In the genomic region with DNA sequence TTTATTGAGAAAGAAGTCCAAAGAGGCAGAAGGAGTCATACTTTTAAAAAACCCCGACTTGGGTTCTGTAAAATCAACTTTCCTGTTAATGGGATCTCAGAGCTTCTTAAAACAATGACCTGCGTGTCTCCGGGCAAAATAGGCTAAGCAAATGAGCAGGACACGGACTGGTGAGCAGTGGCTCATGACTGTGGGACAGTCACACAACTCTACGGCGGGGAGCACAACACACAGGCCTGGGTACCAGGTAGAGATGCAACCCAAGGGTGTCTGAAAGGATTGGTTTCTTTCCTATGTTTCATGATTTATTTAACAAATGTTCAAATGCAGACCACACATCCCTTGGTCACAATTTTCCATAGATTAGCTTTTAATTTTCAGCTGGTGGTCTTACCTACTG, we compare ENCODE assay signal across 21 mouse cellular contexts.
DNase-seq lines count a peak whose midpoint lies in the region; ATAC-seq and TF ChIP-seq lines count a peak whose summit lies in the region.
"Had no signal": no experiment of that assay in that cellular context is flagged by ENCODE, and none has a peak within 500 bp of the region (broad histone marks: within the 10 kb centered on the region; RNA-seq: fewer than 3 reads in every experiment).

No protein-coding gene starts in this region.

- peaks cover 8% of the 10 kb centered on the region; the same call in 1 of the 2 replicates for H3K27me3 ChIP-seq in forebrain, embryonic 10.5 days (ENCODE audit: poor library complexity, severe bottlenecking)
- H3K27me3 ChIP-seq in forebrain, embryonic 11.5 days (ENCODE audit: control insufficient read depth, insufficient read depth, low read length), result no peaks in the 10 kb centered on the region
- no peaks in the 10 kb centered on the region for H3K27me3 ChIP-seq in embryonic facial prominence, embryonic 14.5 days (replicated peaks; ENCODE audit: control insufficient read depth, insufficient read depth, low read length)
- no peaks in the 10 kb centered on the region for H3K27me3 ChIP-seq in neural tube, embryonic 12.5 days (replicated peaks)
- H3K27me3 ChIP-seq: embryonic facial prominence, embryonic 15.5 days; lung, embryonic 15.5 days had no signal

- DNase-seq in forebrain, embryonic 10.5 days (ENCODE audit: extremely low spot score, low spot score), result no peak
- no peak for DNase-seq in forebrain, embryonic 11.5 days (ENCODE audit: low spot score)
- DNase-seq in kidney, postnatal 4 days, result peak; percentile 2 to 8
- DNase-seq in kidney, postnatal 10 days, result no peak
- DNase-seq in embryonic facial prominence, embryonic 14.5 days (ENCODE audit: low spot score), result peak; percentile 2
- no peak for DNase-seq in layer of hippocampus, adult 2 months (ENCODE audit: low spot score in 2 of 2)
- DNase-seq in layer of hippocampus, postnatal 25 days (ENCODE audit: extremely low spot score in 1 of 2, low spot score in 1 of 2), result no peak
- DNase-seq: cerebellum, postnatal 10 days; heart, postnatal 10 days; kidney, adult 11 months; thymus, adult 2 months had no signal

- H3K9ac ChIP-seq in forebrain, embryonic 11.5 days (ENCODE audit: low read length), result no peak overlapping the region
- H3K9ac ChIP-seq in embryonic facial prominence, embryonic 14.5 days (ENCODE audit: low read depth, low read length), result no peak overlapping the region
- H3K9ac ChIP-seq in neural tube, embryonic 12.5 days, result no peak overlapping the region
- H3K9ac ChIP-seq: embryonic facial prominence, embryonic 15.5 days; liver, embryonic 14.5 days; lung, embryonic 15.5 days had no signal

- H3K4me2 ChIP-seq in forebrain, embryonic 11.5 days (ENCODE audit: low read depth, low read length, severe bottlenecking), result no peak overlapping the region
- H3K4me2 ChIP-seq in embryonic facial prominence, embryonic 14.5 days (ENCODE audit: low read depth, low read length), result no peak overlapping the region
- H3K4me2 ChIP-seq in neural tube, embryonic 12.5 days (replicated peaks), result peak overlapping the region; percentile 30
- H3K4me2 ChIP-seq: embryonic facial prominence, embryonic 15.5 days; lung, embryonic 15.5 days; midbrain, embryonic 11.5 days had no signal

- ATAC-seq in forebrain, embryonic 11.5 days (replicated peaks; ENCODE audit: low FRiP score), result no peak
- no peak for ATAC-seq in embryonic facial prominence, embryonic 14.5 days (ENCODE audit: low read depth)
- peak; percentile 84 for ATAC-seq in neural tube, embryonic 12.5 days (ENCODE audit: low FRiP score, low read depth)
- ATAC-seq: activated CD4-positive, CD25-positive, alpha-beta regulatory T cell, adult 4 months had no signal

- H3K36me3 ChIP-seq in forebrain, embryonic 10.5 days (replicated peaks), result no peaks in the 10 kb centered on the region
- no peaks in the 10 kb centered on the region for H3K36me3 ChIP-seq in forebrain, embryonic 11.5 days (ENCODE audit: control insufficient read depth, insufficient read depth, low read length)
- H3K36me3 ChIP-seq in embryonic facial prominence, embryonic 14.5 days (ENCODE audit: control insufficient read depth, insufficient read depth, low read length), result no peaks in the 10 kb centered on the region
- H3K36me3 ChIP-seq in neural tube, embryonic 12.5 days, result no peaks in the 10 kb centered on the region
- H3K36me3 ChIP-seq: embryonic facial prominence, embryonic 15.5 days; G1E; heart, embryonic 10.5 days; lung, embryonic 15.5 days had no signal

- no peaks in the 10 kb centered on the region for H3K9me3 ChIP-seq in forebrain, embryonic 10.5 days
- no peaks in the 10 kb centered on the region for H3K9me3 ChIP-seq in forebrain, embryonic 11.5 days (ENCODE audit: control insufficient read depth, low read length)
- no peaks in the 10 kb centered on the region; the same call in 1 of the 2 replicates for H3K9me3 ChIP-seq in embryonic facial prominence, embryonic 14.5 days (ENCODE audit: control insufficient read depth, low read length)
- no peaks in the 10 kb centered on the region for H3K9me3 ChIP-seq in neural tube, embryonic 12.5 days
- H3K9me3 ChIP-seq: embryonic facial prominence, embryonic 15.5 days; G1E; heart, embryonic 10.5 days; lung, embryonic 15.5 days had no signal

- peaks cover 16% of the 10 kb centered on the region for H3K4me1 ChIP-seq in forebrain, embryonic 10.5 days
- H3K4me1 ChIP-seq in forebrain, embryonic 11.5 days (replicated peaks; ENCODE audit: control insufficient read depth, insufficient read depth, low read length), result no peaks in the 10 kb centered on the region; the same call in 1 of the 2 replicates
- peaks cover 12% of the 10 kb centered on the region for H3K4me1 ChIP-seq in embryonic facial prominence, embryonic 14.5 days (ENCODE audit: control insufficient read depth, insufficient read depth, low read length)
- peaks cover 10% of the 10 kb centered on the region for H3K4me1 ChIP-seq in neural tube, embryonic 12.5 days
- H3K4me1 ChIP-seq: embryonic facial prominence, embryonic 15.5 days; heart, embryonic 10.5 days; lung, embryonic 15.5 days had no signal

- H3K27ac ChIP-seq in forebrain, embryonic 10.5 days, result peak overlapping the region; percentile 44; the same call in 1 of the 2 replicates
- H3K27ac ChIP-seq in forebrain, embryonic 11.5 days (ENCODE audit: low read depth, low read length), result no peak overlapping the region
- 0 out of 2 replicates have a peak overlapping the region, but pooled peaks have one; percentile 48 for H3K27ac ChIP-seq in embryonic facial prominence, embryonic 14.5 days (replicated peaks; ENCODE audit: low read depth, low read length)
- no peak overlapping the region for H3K27ac ChIP-seq in neural tube, embryonic 12.5 days
- H3K27ac ChIP-seq in layer of hippocampus, adult 2 months, result no peak overlapping the region
- H3K27ac ChIP-seq: embryonic facial prominence, embryonic 15.5 days; gastrocnemius, adult 2 months; heart, embryonic 10.5 days; liver, embryonic 14.5 days; lung, embryonic 15.5 days; macrophage had no signal

- 41% methylated on average over 6 of the region's 6 CpGs for WGBS in forebrain, embryonic 10.5 days
- 28% methylated on average over 6 of the region's 6 CpGs for WGBS in forebrain, embryonic 11.5 days
- WGBS in embryonic facial prominence, embryonic 14.5 days, result 41% methylated on average over 6 of the region's 6 CpGs
- 23% methylated on average over 6 of the region's 6 CpGs for WGBS in neural tube, embryonic 12.5 days

- TF ChIP-seq CTCF in layer of hippocampus, adult 2 months (conservative IDR thresholded peaks at IDR 0.05), result no peak

- peak overlapping the region; percentile 1; the same call in 1 of the 2 replicates for H3K4me3 ChIP-seq in forebrain, embryonic 10.5 days
- H3K4me3 ChIP-seq in forebrain, embryonic 11.5 days (ENCODE audit: low read depth, low read length), result no peak overlapping the region
- H3K4me3 ChIP-seq in embryonic facial prominence, embryonic 14.5 days (ENCODE audit: low read depth, low read length), result no peak overlapping the region
- no peak overlapping the region for H3K4me3 ChIP-seq in neural tube, embryonic 12.5 days
- no peak overlapping the region for H3K4me3 ChIP-seq in layer of hippocampus, adult 2 months
- H3K4me3 ChIP-seq: embryonic facial prominence, embryonic 15.5 days; gastrocnemius, adult 2 months; heart, embryonic 10.5 days; lung, embryonic 15.5 days had no signal

Comparison
In these comparisons a context has a peak if more than half of its experiments do, and no peak if none do; other contexts are left out.
1. DNase-seq: peak in kidney, postnatal 4 days (2 of 2) and embryonic facial prominence, embryonic 14.5 days (single experiment); none in forebrain, embryonic 10.5 days (single experiment), forebrain, embryonic 11.5 days (single experiment), kidney, postnatal 10 days (single experiment), layer of hippocampus, adult 2 months (0 of 2) and layer of hippocampus, postnatal 25 days (0 of 2).
2. H3K27ac ChIP-seq: peak in forebrain, embryonic 10.5 days (single experiment) and embryonic facial prominence, embryonic 14.5 days (single experiment); none in forebrain, embryonic 11.5 days (single experiment), neural tube, embryonic 12.5 days (single experiment) and layer of hippocampus, adult 2 months (single experiment).